Comparison of ENCODE assay signal across 11 mouse cellular contexts in the genomic region with DNA sequence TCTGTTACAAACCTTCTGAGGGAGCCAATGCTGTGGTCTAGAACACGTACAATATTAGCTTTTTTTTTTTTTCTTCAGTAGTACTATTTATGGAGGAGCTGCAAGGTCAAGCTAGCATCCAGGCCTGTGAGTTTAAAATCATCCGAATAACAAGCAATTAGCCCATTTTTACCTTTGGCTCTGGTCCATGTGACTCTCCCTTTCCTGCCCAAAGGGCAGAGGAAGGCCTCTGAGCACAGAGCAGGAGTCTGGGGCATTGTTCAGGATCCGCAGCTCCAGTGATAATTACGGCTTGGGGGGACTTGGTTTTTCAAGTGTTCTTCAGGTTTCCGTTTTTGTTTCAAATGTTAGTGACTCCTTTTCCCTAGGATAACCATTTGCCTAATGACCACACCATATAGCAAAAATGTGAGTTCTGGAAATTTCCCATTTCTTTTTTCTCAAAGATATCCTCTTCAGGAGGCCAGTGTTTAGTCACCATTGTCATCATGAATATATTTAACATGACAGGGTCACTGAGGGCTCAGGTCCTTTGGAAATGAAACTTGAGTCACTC. TPM values are rescaled to one million over a fixed set of nuclear protein-coding genes. Genes with fewer than 3 reads are reported as not detected.
DNase-seq lines count a peak whose midpoint lies in the region; ATAC-seq lines count a peak whose summit lies in the region.
"Had no signal": no experiment of that assay in that cellular context is flagged by ENCODE, and none has a peak within 500 bp of the region (broad histone marks: within the 10 kb centered on the region; RNA-seq: fewer than 3 reads in every experiment).

No protein-coding gene starts in this region.

- peak; percentile 95 for DNase-seq in heart, adult 11 months
- DNase-seq in Muller cell, postnatal 12 days (ENCODE audit: inconsistent ontology term): peak; percentile 55
- DNase-seq in heart, adult 8-10 months (ENCODE audit: low spot score): peak; percentile 59
- no peak for DNase-seq in left cerebral cortex, adult 9 months (ENCODE audit: low spot score in 2 of 2)
- no peak for DNase-seq in spleen, postnatal 4 days (ENCODE audit: low spot score in 2 of 2)
- DNase-seq in embryo, embryonic 10.5 days (ENCODE audit: low spot score): no peak
- DNase-seq: spleen, adult 18-20 months; thymus, adult 18-20 months had no signal

- no peak overlapping the region for H3K9ac ChIP-seq in heart, embryonic 11.5 days (ENCODE audit: low read depth, low read length)
- H3K9ac ChIP-seq in kidney, embryonic 15.5 days: no peak overlapping the region

- ATAC-seq in heart, embryonic 11.5 days (replicated peaks; ENCODE audit: insufficient number of reproducible peaks, low FRiP score, low TSS enrichment): no peak
- no peak for ATAC-seq in kidney, embryonic 15.5 days (replicated peaks; ENCODE audit: low FRiP score)
- ATAC-seq: activated CD4-positive, CD25-positive, alpha-beta regulatory T cell, adult 4 months had no signal

- no peaks in the 10 kb centered on the region for H3K27me3 ChIP-seq in heart, embryonic 11.5 days (ENCODE audit: control insufficient read depth, insufficient read depth, low read length)
- H3K27me3 ChIP-seq in kidney, embryonic 15.5 days: no peaks in the 10 kb centered on the region

- H3K4me1 ChIP-seq in heart, embryonic 11.5 days (ENCODE audit: control insufficient read depth, insufficient read depth, low read length): no peaks in the 10 kb centered on the region
- H3K4me1 ChIP-seq in kidney, embryonic 15.5 days: no peaks in the 10 kb centered on the region

- no peak overlapping the region for H3K4me3 ChIP-seq in heart, embryonic 11.5 days (ENCODE audit: low read depth, low read length)
- no peak overlapping the region for H3K4me3 ChIP-seq in kidney, embryonic 15.5 days (replicated peaks)

- H3K36me3 ChIP-seq in heart, embryonic 11.5 days (ENCODE audit: control insufficient read depth, insufficient read depth, low read length): no peaks in the 10 kb centered on the region
- H3K36me3 ChIP-seq in kidney, embryonic 15.5 days: no peaks in the 10 kb centered on the region

- H3K9me3 ChIP-seq in heart, embryonic 11.5 days (replicated peaks; ENCODE audit: control insufficient read depth, low read length): no peaks in the 10 kb centered on the region
- H3K9me3 ChIP-seq in kidney, embryonic 15.5 days (replicated peaks): no peaks in the 10 kb centered on the region

- no peak overlapping the region for H3K4me2 ChIP-seq in heart, embryonic 11.5 days
- no peak overlapping the region for H3K4me2 ChIP-seq in kidney, embryonic 15.5 days

- 60% methylated on average over 5 of the region's 5 CpGs for WGBS in heart, embryonic 11.5 days (ENCODE audit: insufficient replicate concordance)
- 63% methylated on average over 5 of the region's 5 CpGs for WGBS in kidney, embryonic 15.5 days

- H3K27ac ChIP-seq in heart, embryonic 11.5 days (ENCODE audit: low read depth, low read length): no peak overlapping the region
- peak overlapping the region; percentile 32; the same call in 1 of the 2 replicates for H3K27ac ChIP-seq in kidney, embryonic 15.5 days

RNA-seq across cellular contexts. Expression of a gene that starts 33.0 kb away (rescaled TPM):
- 203 and 213 TPM in 2 replicates for polyA plus RNA-seq in heart, embryonic 11.5 days (2014; fragmentation: Nextera tagmentation; extraction: Ambion mirVana)
- 10 to 100 TPM; 85.9 to 98.0 (median 89.2) TPM for total RNA-seq in heart, adult 8-10 months (2022)
- polyA plus RNA-seq in kidney, embryonic 15.5 days (2015; fragmentation: Nextera tagmentation; extraction: Ambion mirVana): 119 and 131 TPM in 2 replicates

RNA-seq across cellular contexts. Expression of a gene that starts 50.6 kb away (rescaled TPM):
- polyA plus RNA-seq in heart, embryonic 11.5 days (2014; fragmentation: Nextera tagmentation; extraction: Ambion mirVana): 82.5 and 84.3 TPM in 2 replicates
- 10 to 100 TPM; 80.8 to 96.5 (median 88.2) TPM for total RNA-seq in heart, adult 8-10 months (2022)
- 105 and 129 TPM in 2 replicates for polyA plus RNA-seq in kidney, embryonic 15.5 days (2015; fragmentation: Nextera tagmentation; extraction: Ambion mirVana)

Comparison
In these comparisons a context has a peak if more than half of its experiments do, and no peak if none do; other contexts are left out.
1. DNase-seq: peak in heart, adult 11 months (single experiment), Muller cell, postnatal 12 days (single experiment) and heart, adult 8-10 months (single experiment); none in left cerebral cortex, adult 9 months (0 of 2), spleen, postnatal 4 days (0 of 2) and embryo, embryonic 10.5 days (single experiment).